Mouse (Mus musculus): ENCODE measurements around the gene Fxyd3. TPM values are rescaled to one million over a fixed set of nuclear protein-coding genes. Genes with fewer than 3 reads are reported as not detected.

Gene Fxyd3
- polyA plus RNA-seq, 1 experiment from 2014 or later: not detected

GRCm38 (mm10) chr7:31106166-31106565, 29.7 kb upstream of the Fxyd3 start:
- Histone ChIP-seq H3K9ac (replicated peaks; ENCODE audit: low read depth, low read length) (no peak overlapping the region), H3K4me2 (ENCODE audit: low read depth, low read length) (no peak overlapping the region), H3K36me3 (ENCODE audit: control insufficient read depth, insufficient read depth, low read length) (no peaks in the 10 kb centered on the region), H3K27ac (ENCODE audit: low read depth, low read length) (no peak overlapping the region), H3K9me3 (ENCODE audit: control insufficient read depth, low read length) (no peaks in the 10 kb centered on the region), H3K4me3 (ENCODE audit: low read depth, low read length) (no peak overlapping the region), H3K4me1 (ENCODE audit: control insufficient read depth, insufficient read depth, low read length) (no peaks in the 10 kb centered on the region), H3K27me3 (ENCODE audit: control insufficient read depth, insufficient read depth, low read length) (no peaks in the 10 kb centered on the region)
- WGBS: 43% methylated on average over 3 of the region's 3 CpGs
- no peak for ATAC-seq (ENCODE audit: low read depth)

GRCm38 (mm10) chr7:31105061-31105768, 28.7 kb upstream of the Fxyd3 start:
- no peak overlapping the region for H3K4me2 ChIP-seq (ENCODE audit: low read depth, low read length)
- H3K27me3 ChIP-seq (ENCODE audit: control insufficient read depth, insufficient read depth, low read length): no peaks in the 10 kb centered on the region
- no peaks in the 10 kb centered on the region for H3K36me3 ChIP-seq (ENCODE audit: control insufficient read depth, insufficient read depth, low read length)
- no peak overlapping the region for H3K9ac ChIP-seq (replicated peaks; ENCODE audit: low read depth, low read length)
- no peaks in the 10 kb centered on the region for H3K9me3 ChIP-seq (ENCODE audit: control insufficient read depth, low read length)
- no peak overlapping the region for H3K27ac ChIP-seq (ENCODE audit: low read depth, low read length)
- H3K4me1 ChIP-seq (ENCODE audit: control insufficient read depth, insufficient read depth, low read length): no peaks in the 10 kb centered on the region
- H3K4me3 ChIP-seq (ENCODE audit: low read depth, low read length): no peak overlapping the region
- 71% methylated on average over 15 of the region's 15 CpGs for WGBS
- ATAC-seq (ENCODE audit: low read depth): no peak

GRCm38 (mm10) chr7:31100786-31101185, 24.3 kb upstream of the Fxyd3 start:
- Histone ChIP-seq H3K4me1 (ENCODE audit: control insufficient read depth, insufficient read depth, low read length) (no peaks in the 10 kb centered on the region), H3K27me3 (ENCODE audit: control insufficient read depth, insufficient read depth, low read length) (no peaks in the 10 kb centered on the region), H3K27ac (ENCODE audit: low read depth, low read length) (no peak overlapping the region), H3K9ac (replicated peaks; ENCODE audit: low read depth, low read length) (no peak overlapping the region), H3K9me3 (ENCODE audit: control insufficient read depth, low read length) (no peaks in the 10 kb centered on the region), H3K36me3 (ENCODE audit: control insufficient read depth, insufficient read depth, low read length) (no peaks in the 10 kb centered on the region), H3K4me2 (ENCODE audit: low read depth, low read length) (no peak overlapping the region), H3K4me3 (ENCODE audit: low read depth, low read length) (no peak overlapping the region)
- 80% methylated on average over 14 of the region's 14 CpGs for WGBS
- ATAC-seq (ENCODE audit: low read depth): no peak

GRCm38 (mm10) chr7:31099612-31099982, 23.1 kb upstream of the Fxyd3 start:
- no peak overlapping the region for H3K9ac ChIP-seq (replicated peaks; ENCODE audit: low read depth, low read length)
- H3K4me3 ChIP-seq (ENCODE audit: low read depth, low read length): no peak overlapping the region
- H3K36me3 ChIP-seq (ENCODE audit: control insufficient read depth, insufficient read depth, low read length): no peaks in the 10 kb centered on the region
- H3K27me3 ChIP-seq (ENCODE audit: control insufficient read depth, insufficient read depth, low read length): no peaks in the 10 kb centered on the region
- no peaks in the 10 kb centered on the region for H3K4me1 ChIP-seq (ENCODE audit: control insufficient read depth, insufficient read depth, low read length)
- no peak for ATAC-seq (ENCODE audit: low read depth)
- H3K4me2 ChIP-seq (ENCODE audit: low read depth, low read length): no peak overlapping the region
- 90% methylated on average over 6 of the region's 6 CpGs for WGBS
- no peak overlapping the region for H3K27ac ChIP-seq (ENCODE audit: low read depth, low read length)
- no peaks in the 10 kb centered on the region for H3K9me3 ChIP-seq (ENCODE audit: control insufficient read depth, low read length)

GRCm38 (mm10) chr7:31098697-31099611, 22.4 kb upstream of the Fxyd3 start:
- no peaks in the 10 kb centered on the region for H3K36me3 ChIP-seq (ENCODE audit: control insufficient read depth, insufficient read depth, low read length)
- H3K9me3 ChIP-seq (ENCODE audit: control insufficient read depth, low read length): no peaks in the 10 kb centered on the region
- no peak overlapping the region for H3K4me3 ChIP-seq (ENCODE audit: low read depth, low read length)
- no peak for ATAC-seq (ENCODE audit: low read depth)
- no peak overlapping the region for H3K4me2 ChIP-seq (ENCODE audit: low read depth, low read length)
- no peak overlapping the region for H3K9ac ChIP-seq (replicated peaks; ENCODE audit: low read depth, low read length)
- H3K4me1 ChIP-seq (ENCODE audit: control insufficient read depth, insufficient read depth, low read length): no peaks in the 10 kb centered on the region
- 78% methylated on average over 22 of the region's 22 CpGs for WGBS
- no peak overlapping the region for H3K27ac ChIP-seq (ENCODE audit: low read depth, low read length)
- H3K27me3 ChIP-seq (ENCODE audit: control insufficient read depth, insufficient read depth, low read length): no peaks in the 10 kb centered on the region

GRCm38 (mm10) chr7:31097583-31098248, 21.2 kb upstream of the Fxyd3 start:
- Histone ChIP-seq H3K4me1 (ENCODE audit: control insufficient read depth, insufficient read depth, low read length) (no peaks in the 10 kb centered on the region), H3K36me3 (ENCODE audit: control insufficient read depth, insufficient read depth, low read length) (no peaks in the 10 kb centered on the region), H3K27ac (ENCODE audit: low read depth, low read length) (no peak overlapping the region), H3K9ac (replicated peaks; ENCODE audit: low read depth, low read length) (no peak overlapping the region), H3K4me3 (ENCODE audit: low read depth, low read length) (no peak overlapping the region), H3K4me2 (ENCODE audit: low read depth, low read length) (peak overlapping the region; percentile 14; the same call in 1 of the 2 replicates), H3K9me3 (ENCODE audit: control insufficient read depth, low read length) (no peaks in the 10 kb centered on the region), H3K27me3 (ENCODE audit: control insufficient read depth, insufficient read depth, low read length) (no peaks in the 10 kb centered on the region)
- peak; percentile 94 for ATAC-seq (ENCODE audit: low read depth)
- 39% methylated on average over 20 of the region's 20 CpGs for WGBS

GRCm38 (mm10) chr7:31096892-31097564, 20.5 kb upstream of the Fxyd3 start:
- H3K36me3 ChIP-seq (ENCODE audit: control insufficient read depth, insufficient read depth, low read length): no peaks in the 10 kb centered on the region
- no peaks in the 10 kb centered on the region for H3K4me1 ChIP-seq (ENCODE audit: control insufficient read depth, insufficient read depth, low read length)
- no peaks in the 10 kb centered on the region for H3K27me3 ChIP-seq (ENCODE audit: control insufficient read depth, insufficient read depth, low read length)
- H3K27ac ChIP-seq (ENCODE audit: low read depth, low read length): no peak overlapping the region
- H3K9me3 ChIP-seq (ENCODE audit: control insufficient read depth, low read length): no peaks in the 10 kb centered on the region
- H3K4me2 ChIP-seq (ENCODE audit: low read depth, low read length): no peak overlapping the region
- H3K9ac ChIP-seq (replicated peaks; ENCODE audit: low read depth, low read length): no peak overlapping the region
- 75% methylated on average over 9 of the region's 9 CpGs for WGBS
- ATAC-seq (ENCODE audit: low read depth): no peak
- H3K4me3 ChIP-seq (ENCODE audit: low read depth, low read length): no peak overlapping the region

GRCm38 (mm10) chr7:31094774-31095501, 18.4 kb upstream of the Fxyd3 start:
- H3K4me2 ChIP-seq (ENCODE audit: low read depth, low read length): no peak overlapping the region
- no peaks in the 10 kb centered on the region for H3K4me1 ChIP-seq (ENCODE audit: control insufficient read depth, insufficient read depth, low read length)
- H3K9me3 ChIP-seq (ENCODE audit: control insufficient read depth, low read length): no peaks in the 10 kb centered on the region
- no peak overlapping the region for H3K4me3 ChIP-seq (ENCODE audit: low read depth, low read length)
- ATAC-seq (ENCODE audit: low read depth): no peak
- no peak overlapping the region for H3K9ac ChIP-seq (replicated peaks; ENCODE audit: low read depth, low read length)
- H3K27me3 ChIP-seq (ENCODE audit: control insufficient read depth, insufficient read depth, low read length): no peaks in the 10 kb centered on the region
- no peaks in the 10 kb centered on the region for H3K36me3 ChIP-seq (ENCODE audit: control insufficient read depth, insufficient read depth, low read length)
- no peak overlapping the region for H3K27ac ChIP-seq (ENCODE audit: low read depth, low read length)
- WGBS: 29% methylated on average over 10 of the region's 12 CpGs

Measured in neural tube, embryonic 14.5 days (tissue).